Mouse (Mus musculus) forebrain, embryonic 14.5 days (tissue): Measurements from ENCODE around the gene Rps21. TPM values are rescaled to one million over a fixed set of nuclear protein-coding genes. Genes with fewer than 3 reads are reported as not detected.
A peak's percentile ranks its signal among the peaks of the same experiment; 100 is the strongest.

Experiments
- ATAC-seq: fragments of 200-750 bp; cut with Nextera tagmentation; 2 replicates; pipeline ENCODE4 v1.8.0; 2017; ENCODE audit warnings: mild to moderate bottlenecking, moderate library complexity
- DNase-seq: peaks from one replicate; pipeline ENCODE4 v3.0.0-alpha.2; 2015; ENCODE audit warnings: low spot score
- H3K27ac ChIP-seq: fragments of 300-500 bp; sonication (generic); 2 replicates; pipeline ENCODE4 v1.5.1; 2014; ENCODE audit warnings: low read depth, mild to moderate bottlenecking, control low read depth, low read length, moderate library complexity
- H3K27me3 ChIP-seq: fragments of 300-500 bp; sonication (generic); replicated peaks from 2 replicates; pipeline ENCODE4 v1.6.1; 2014; ENCODE audit warnings: low read length, control low read depth, mixed read lengths; ENCODE audit not compliant: control insufficient read depth, insufficient read depth
- H3K36me3 ChIP-seq: fragments of 300-500 bp; sonication (generic); 2 replicates; pipeline ENCODE4 v1.6.1; 2014; ENCODE audit warnings: low read length, control low read depth; ENCODE audit not compliant: control insufficient read depth, insufficient read depth
- H3K4me1 ChIP-seq: fragments of 300-500 bp; sonication (generic); 2 replicates; pipeline ENCODE4 v1.6.1; 2014; ENCODE audit warnings: antibody characterized with exemption, low read length, control low read depth; ENCODE audit not compliant: control insufficient read depth, insufficient read depth
- H3K4me2 ChIP-seq: fragments of 300-500 bp; sonication (generic); 2 replicates; pipeline ENCODE4 v1.6.1; 2014; ENCODE audit warnings: mild to moderate bottlenecking, control low read depth, low read length
- H3K4me3 ChIP-seq: fragments of 300-500 bp; sonication (generic); 2 replicates; pipeline ENCODE4 v1.5.1; 2014; ENCODE audit warnings: low read depth, low read length, control low read depth
- H3K9ac ChIP-seq: fragments of 300-500 bp; sonication (generic); 2 replicates; pipeline ENCODE4 v1.6.1; 2014; ENCODE audit warnings: mild to moderate bottlenecking, low read length, control low read depth, moderate library complexity
- H3K9me3 ChIP-seq: fragments of 300-500 bp; sonication (generic); replicated peaks from 2 replicates; pipeline ENCODE4 v1.6.1; 2016; ENCODE audit warnings: low read length, control low read depth, mixed read lengths; ENCODE audit not compliant: control insufficient read depth
- WGBS: fragments of 180-500 bp; shearing (Covaris S2); extraction: QIAGEN DNeasy Blood & Tissue Kit; methylation state at CpG from one replicate; pipeline ENCODE4 v1.1.7; 2014; 5-methylcytosine and 5-hydroxymethylcytosine counted together
- polyA plus RNA-seq: library from polyadenylated mRNA; unstranded; fragments of >200 nt; fragmentation: Nextera tagmentation; extraction: Ambion mirVana; gene quantifications from 2 replicates; pipeline ENCODE4 v1.2.1, GENCODE M21; 2014

Rps21 gene
- polyA plus RNA-seq, 1 experiment from 2014 or later: 523 TPM

DNA sequence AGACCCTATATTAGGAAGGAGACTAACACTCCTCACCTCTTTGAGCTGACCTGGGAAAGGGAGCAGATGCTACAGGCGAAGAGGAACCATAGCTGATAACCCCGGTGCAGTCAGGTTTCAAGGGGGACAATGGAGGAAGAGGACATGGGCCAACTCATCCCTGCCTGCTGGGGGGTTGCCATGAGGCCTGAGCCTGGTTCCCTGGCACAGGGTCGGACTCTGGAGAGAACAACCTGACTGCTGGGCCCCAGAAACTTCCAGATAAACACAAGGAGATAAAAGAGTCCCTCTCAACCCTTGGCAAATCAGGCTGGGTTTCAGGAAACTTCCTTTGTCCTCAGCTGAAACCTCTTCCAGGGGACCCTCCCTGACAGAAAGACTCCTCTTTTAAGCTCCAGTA is 38.9 kb upstream of the Rps21 start:
- no peak overlapping the region for H3K9ac ChIP-seq
- no peak overlapping the region for H3K4me2 ChIP-seq
- H3K36me3 ChIP-seq: no peaks in the 10 kb centered on the region
- ATAC-seq: no peak
- peaks cover 14% of the 10 kb centered on the region for H3K4me1 ChIP-seq
- peak overlapping the region; percentile 1; the same call in 1 of the 2 replicates for H3K27ac ChIP-seq
- DNase-seq: no peak
- WGBS: 80% methylated on average over 3 of the region's 3 CpGs
- H3K9me3 ChIP-seq: no peaks in the 10 kb centered on the region
- H3K27me3 ChIP-seq: no peaks in the 10 kb centered on the region
- H3K4me3 ChIP-seq: no peak overlapping the region

DNA sequence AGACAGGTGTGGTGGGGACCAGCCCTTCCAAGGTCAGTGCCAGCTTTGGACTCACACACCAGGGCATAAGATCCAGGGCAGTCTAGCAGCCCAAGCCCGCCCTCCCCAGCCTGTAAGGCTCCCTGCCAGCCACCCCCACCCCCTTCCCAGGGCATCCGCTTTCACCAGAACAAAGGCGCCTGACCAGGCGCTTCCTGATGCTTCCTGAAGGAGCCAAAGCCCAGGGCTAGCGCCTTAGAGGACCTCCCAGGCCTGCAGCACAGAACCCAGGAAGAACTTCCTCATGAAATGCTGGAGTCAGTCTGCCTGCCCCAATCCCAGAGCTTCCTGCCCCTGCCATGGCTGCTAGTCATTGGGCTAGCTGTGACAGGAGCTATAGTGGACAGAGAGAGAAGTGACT is 38.5 kb upstream of the Rps21 start:
- no peak for DNase-seq
- no peak for ATAC-seq
- no peak overlapping the region for H3K4me2 ChIP-seq
- no peaks in the 10 kb centered on the region for H3K27me3 ChIP-seq
- 23% methylated on average over 5 of the region's 5 CpGs for WGBS
- H3K36me3 ChIP-seq: no peaks in the 10 kb centered on the region
- H3K4me3 ChIP-seq: no peak overlapping the region
- no peak overlapping the region for H3K9ac ChIP-seq
- H3K9me3 ChIP-seq: no peaks in the 10 kb centered on the region
- H3K4me1 ChIP-seq: peaks cover 14% of the 10 kb centered on the region
- peak overlapping the region; percentile 1; the same call in 1 of the 2 replicates for H3K27ac ChIP-seq

DNA sequence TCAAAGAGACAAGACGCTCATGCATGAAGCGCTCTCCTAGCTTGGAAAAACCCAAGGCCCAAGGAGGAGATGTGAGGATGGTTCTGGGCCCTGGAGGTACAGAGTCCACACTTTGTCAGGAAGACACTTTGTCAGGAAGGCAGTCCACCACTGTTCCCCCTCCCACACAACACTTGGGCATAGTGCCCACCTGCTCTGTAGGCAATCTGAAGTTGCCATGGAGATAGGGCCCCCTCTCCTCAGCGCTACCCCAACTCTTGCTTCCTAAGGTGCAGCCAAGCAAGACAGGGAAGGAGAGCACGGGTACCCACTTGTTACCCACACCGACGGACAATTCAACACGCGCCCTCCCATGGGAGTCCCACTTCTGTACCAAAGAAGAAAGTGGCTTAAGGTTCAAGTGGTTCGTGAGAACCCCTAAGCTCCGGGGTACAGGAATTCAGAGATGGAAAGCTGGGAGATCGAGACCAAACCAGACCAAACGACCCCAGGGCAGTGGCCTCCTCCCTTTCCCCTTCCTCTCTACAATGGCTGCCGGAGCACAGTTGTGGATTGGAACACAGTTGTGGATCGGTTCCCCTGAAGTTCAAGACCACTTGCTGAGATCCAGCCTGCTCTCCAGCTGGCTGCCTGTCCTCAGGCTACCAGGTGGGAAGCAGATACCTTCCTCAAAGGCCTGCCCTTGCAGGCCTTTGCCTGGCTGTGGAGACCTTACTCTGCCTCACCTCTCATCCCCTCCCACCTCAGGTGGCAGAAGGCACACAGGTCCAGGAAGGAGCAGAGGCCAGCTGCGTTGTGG is 37.8 kb upstream of the Rps21 start:
- H3K9me3 ChIP-seq: no peaks in the 10 kb centered on the region
- no peak overlapping the region for H3K9ac ChIP-seq
- H3K27ac ChIP-seq: no peak overlapping the region
- peaks cover 14% of the 10 kb centered on the region for H3K4me1 ChIP-seq
- no peak overlapping the region for H3K4me3 ChIP-seq
- no peaks in the 10 kb centered on the region for H3K36me3 ChIP-seq
- no peaks in the 10 kb centered on the region for H3K27me3 ChIP-seq
- DNase-seq (no peak), ATAC-seq (no peak)
- H3K4me2 ChIP-seq: no peak overlapping the region
- WGBS: 77% methylated on average over 15 of the region's 15 CpGs

DNA sequence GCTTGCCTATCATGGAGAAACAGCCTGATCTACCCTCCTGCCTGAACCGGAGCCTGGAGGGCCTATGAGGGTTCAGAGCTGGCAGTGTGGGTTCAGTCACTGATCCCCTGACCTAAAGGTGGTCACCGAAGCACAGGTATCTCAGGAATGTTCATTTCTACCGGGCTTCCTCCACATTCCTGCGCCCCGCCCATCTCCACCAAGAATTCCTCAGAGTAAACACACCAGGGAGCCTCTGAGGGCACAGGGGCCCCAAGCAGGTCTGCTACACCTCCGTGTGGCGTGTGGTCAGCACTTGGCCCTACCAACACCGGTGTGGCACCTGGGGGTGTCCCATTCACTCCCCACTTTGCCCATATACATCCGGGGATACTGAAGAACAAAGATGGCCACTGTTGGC is 37.0 kb upstream of the Rps21 start:
- ATAC-seq: no peak
- Histone ChIP-seq H3K4me2 (no peak overlapping the region), H3K36me3 (no peaks in the 10 kb centered on the region), H3K4me1 (peaks cover 18% of the 10 kb centered on the region), H3K9ac (no peak overlapping the region), H3K9me3 (no peaks in the 10 kb centered on the region), H3K27ac (no peak overlapping the region), H3K4me3 (no peak overlapping the region), H3K27me3 (peaks cover 5% of the 10 kb centered on the region)
- WGBS: 87% methylated on average over 9 of the region's 9 CpGs
- DNase-seq: no peak

DNA sequence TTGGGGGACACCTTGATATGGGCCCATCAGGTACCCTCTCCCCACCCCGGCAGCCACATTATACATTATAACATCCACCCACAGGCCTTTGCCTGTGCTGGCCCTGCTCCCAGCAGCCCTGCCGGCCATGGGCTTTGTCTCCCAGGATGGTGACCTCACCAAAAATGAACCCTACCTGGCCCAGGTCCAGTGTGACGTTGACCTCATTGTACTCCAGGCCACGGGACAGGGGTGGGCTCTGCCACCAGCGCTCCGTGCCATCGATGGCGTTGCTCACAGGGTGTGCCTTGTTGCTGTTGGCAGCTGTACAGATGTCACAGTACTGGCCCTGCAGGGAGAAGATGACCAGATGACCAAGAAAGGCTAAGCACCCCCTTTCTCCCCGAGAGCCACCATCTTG is 36.1 kb upstream of the Rps21 start:
- Histone ChIP-seq H3K4me1 (peaks cover 23% of the 10 kb centered on the region), H3K27ac (no peak overlapping the region), H3K4me3 (no peak overlapping the region), H3K4me2 (no peak overlapping the region), H3K9ac (no peak overlapping the region), H3K27me3 (peaks cover 10% of the 10 kb centered on the region), H3K9me3 (no peaks in the 10 kb centered on the region), H3K36me3 (no peaks in the 10 kb centered on the region)
- no peak for ATAC-seq
- 91% methylated on average over 9 of the region's 9 CpGs for WGBS
- DNase-seq: no peak

DNA sequence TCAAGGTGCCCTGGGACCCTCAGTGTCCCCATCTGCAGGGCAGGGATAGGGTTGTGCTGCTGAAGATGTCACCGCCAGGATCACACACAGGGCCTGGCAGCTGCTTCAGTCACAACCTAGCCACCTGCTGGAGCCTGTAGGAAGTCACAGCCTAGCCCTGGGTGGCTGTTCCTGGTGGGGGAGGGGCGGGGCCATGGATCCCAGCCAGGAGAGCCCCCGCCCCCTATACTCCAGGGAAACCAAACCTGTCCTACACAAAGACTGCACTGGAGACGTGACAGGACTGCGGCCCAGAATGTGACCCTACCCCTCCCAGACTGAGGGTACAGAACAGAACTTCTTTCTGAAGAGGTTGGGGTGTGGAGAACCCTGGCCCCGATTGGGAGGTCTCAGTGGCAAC is 34.9 kb upstream of the Rps21 start:
- H3K4me1 ChIP-seq: peaks cover 24% of the 10 kb centered on the region
- H3K4me3 ChIP-seq: no peak overlapping the region
- 9% methylated on average over 5 of the region's 6 CpGs for WGBS
- H3K27ac ChIP-seq: no peak overlapping the region
- ATAC-seq: peak; percentile 28
- H3K4me2 ChIP-seq: no peak overlapping the region
- no peak overlapping the region for H3K9ac ChIP-seq
- H3K9me3 ChIP-seq: no peaks in the 10 kb centered on the region
- peaks cover 10% of the 10 kb centered on the region for H3K27me3 ChIP-seq
- DNase-seq: no peak
- H3K36me3 ChIP-seq: no peaks in the 10 kb centered on the region

DNA sequence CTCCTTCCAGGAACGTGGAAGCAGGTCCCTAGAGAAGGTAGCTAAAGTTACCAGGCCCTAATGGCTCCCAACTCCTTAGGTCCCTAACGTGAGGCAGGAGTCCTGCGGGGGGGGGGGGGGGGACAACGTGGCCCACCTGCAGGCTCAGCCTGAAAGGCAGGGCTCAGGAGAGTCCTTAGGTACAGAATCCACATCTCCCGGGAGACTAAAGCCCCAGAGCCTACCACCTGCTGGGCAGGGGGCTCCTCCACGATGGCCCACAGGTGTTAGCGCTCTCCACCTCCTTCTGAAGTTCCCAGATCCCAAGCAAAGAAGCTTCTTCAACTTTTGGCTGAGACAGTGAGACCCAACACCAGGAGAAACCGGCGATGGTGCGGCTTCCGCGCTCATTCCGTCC is 32.5 kb upstream of the Rps21 start:
- peaks cover 10% of the 10 kb centered on the region for H3K27me3 ChIP-seq
- WGBS: 0% methylated on average over 11 of the region's 13 CpGs
- no peak overlapping the region for H3K27ac ChIP-seq
- peak overlapping the region; percentile 50 for H3K4me3 ChIP-seq
- no peaks in the 10 kb centered on the region for H3K9me3 ChIP-seq
- H3K9ac ChIP-seq: peak overlapping the region; percentile 65
- DNase-seq: no peak
- peak overlapping the region; percentile 100 for H3K4me2 ChIP-seq
- no peaks in the 10 kb centered on the region for H3K36me3 ChIP-seq
- ATAC-seq: no peak
- H3K4me1 ChIP-seq: peaks cover 20% of the 10 kb centered on the region

DNA sequence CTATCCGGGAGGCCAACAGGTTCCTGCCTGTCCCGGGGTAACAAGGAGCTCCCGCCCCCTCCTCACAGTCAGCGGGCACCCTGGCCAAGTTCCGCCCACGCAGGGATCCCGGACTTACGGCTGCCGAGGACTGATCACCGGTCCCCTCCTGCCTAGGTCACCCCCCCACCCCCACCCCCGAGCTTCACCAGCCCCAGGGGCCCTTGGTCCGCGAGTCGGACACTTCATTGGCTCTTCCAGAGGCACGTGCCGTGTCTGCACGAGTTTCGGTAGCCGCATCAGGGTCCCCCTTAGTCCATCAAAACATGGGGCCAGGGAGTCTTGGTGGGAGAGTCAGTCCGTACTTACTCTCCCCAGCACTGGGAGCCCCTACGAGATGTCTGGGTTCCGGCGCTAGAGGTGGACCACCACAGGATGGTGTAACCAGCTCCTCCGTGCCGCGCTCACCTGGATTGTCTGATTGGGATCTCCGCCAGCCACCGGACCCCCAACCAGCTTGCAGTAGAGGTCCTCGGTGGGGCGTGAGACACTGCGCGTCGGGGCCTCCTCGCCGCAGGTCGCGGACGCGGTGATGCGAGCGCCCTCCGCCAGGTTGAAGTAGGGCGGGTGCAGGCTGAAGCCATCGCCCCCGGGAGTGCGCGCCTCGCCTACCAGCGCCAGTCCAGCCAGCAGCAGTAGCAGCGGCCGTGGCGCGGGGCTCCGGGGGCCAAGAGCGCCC is 32.0 kb upstream of the Rps21 start:
- Histone ChIP-seq H3K27me3 (peaks cover 10% of the 10 kb centered on the region), H3K4me2 (peak overlapping the region; percentile 100), H3K36me3 (no peaks in the 10 kb centered on the region), H3K4me3 (peak overlapping the region; percentile 50), H3K9ac (peak overlapping the region; percentile 65), H3K9me3 (no peaks in the 10 kb centered on the region), H3K27ac (no peak overlapping the region), H3K4me1 (peaks cover 20% of the 10 kb centered on the region)
- WGBS: under 1% methylated on average over 54 of the region's 55 CpGs
- ATAC-seq (peak; percentile 29), DNase-seq (peak; percentile 24)
